ENCODE assay signal across 12 mouse cellular contexts in the genomic region with DNA sequence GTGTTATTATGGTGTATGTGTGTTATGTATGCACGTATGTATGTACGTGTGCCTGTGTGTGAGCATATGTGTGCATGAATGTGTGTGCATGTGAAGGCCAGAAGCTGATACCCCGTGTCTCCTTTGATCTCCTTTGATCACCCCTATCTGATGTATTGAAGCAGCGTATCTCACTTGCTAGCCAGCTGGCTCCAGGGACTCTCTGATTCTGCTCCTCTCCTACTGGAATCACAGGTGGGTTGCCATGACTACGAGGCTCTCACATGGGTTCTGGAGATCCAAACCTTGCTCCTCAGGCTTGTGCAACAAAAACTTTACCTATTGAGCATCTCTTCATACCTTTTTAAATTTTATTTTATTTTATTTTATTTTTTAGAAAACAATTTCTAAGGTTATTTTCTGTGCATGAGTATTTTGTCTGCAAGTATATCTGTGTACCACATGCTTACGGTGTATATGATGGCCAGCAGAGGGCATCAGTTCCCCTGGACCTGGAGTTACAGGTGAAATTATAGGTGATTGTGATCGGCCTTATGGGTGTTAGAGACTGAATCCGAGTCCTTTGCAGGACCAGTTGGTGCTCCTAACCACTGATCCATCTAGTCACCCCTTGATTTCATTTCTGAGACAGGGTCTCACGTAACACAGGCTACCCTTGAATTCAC. TPM values are rescaled to one million over a fixed set of nuclear protein-coding genes. Genes with fewer than 3 reads are reported as not detected.
DNase-seq lines count a peak whose midpoint lies in the region; ATAC-seq and TF ChIP-seq lines count a peak whose summit lies in the region.
"Had no signal": no experiment of that assay in that cellular context is flagged by ENCODE, and none has a peak within 500 bp of the region (broad histone marks: within the 10 kb centered on the region; RNA-seq: fewer than 3 reads in every experiment).

No protein-coding gene starts in this region.

- 87% methylated on average over 9 of the region's 9 CpGs for WGBS in kidney, postnatal 0 days
- WGBS in midbrain, embryonic 15.5 days = 80% methylated on average over 9 of the region's 9 CpGs
- 84% methylated on average over 9 of the region's 9 CpGs for WGBS in midbrain, embryonic 10.5 days

- no peak for DNase-seq in gastrocnemius, adult 2 months
- no peak for DNase-seq in gastrocnemius, postnatal 25 days
- no peak for DNase-seq in kidney, postnatal 0 days (ENCODE audit: low spot score)
- DNase-seq in kidney, adult 11 months = no peak
- no peak for DNase-seq in midbrain, embryonic 10.5 days (ENCODE audit: low spot score)
- DNase-seq in kidney, postnatal 14 days = peak; percentile 23
- DNase-seq in frontal cortex, postnatal 25 days (ENCODE audit: low spot score in 2 of 2) = no peak
- DNase-seq: adrenal gland, adult 2 months; liver, embryonic 13.5 days had no signal

- no peaks in the 10 kb centered on the region for H3K9me3 ChIP-seq in kidney, postnatal 0 days (replicated peaks; ENCODE audit: low read length)
- H3K9me3 ChIP-seq in midbrain, embryonic 15.5 days = no peaks in the 10 kb centered on the region
- H3K9me3 ChIP-seq in midbrain, embryonic 10.5 days (replicated peaks) = no peaks in the 10 kb centered on the region
- H3K9me3 ChIP-seq: liver, embryonic 13.5 days had no signal

- no peak overlapping the region for H3K4me2 ChIP-seq in kidney, postnatal 0 days (ENCODE audit: low read length)
- H3K4me2 ChIP-seq in midbrain, embryonic 15.5 days = no peak overlapping the region
- H3K4me2 ChIP-seq: liver, embryonic 13.5 days had no signal

- no peaks in the 10 kb centered on the region for H3K36me3 ChIP-seq in kidney, postnatal 0 days (ENCODE audit: insufficient read depth, low read length)
- no peaks in the 10 kb centered on the region for H3K36me3 ChIP-seq in midbrain, embryonic 15.5 days (replicated peaks)
- H3K36me3 ChIP-seq in midbrain, embryonic 10.5 days = no peaks in the 10 kb centered on the region
- H3K36me3 ChIP-seq: liver, embryonic 13.5 days had no signal

- no peak for ATAC-seq in kidney, postnatal 0 days (replicated peaks; ENCODE audit: low FRiP score, low read depth)
- ATAC-seq in midbrain, embryonic 15.5 days (replicated peaks) = peak; percentile 48; the same call in 1 of the 2 replicates

- no peak overlapping the region for H3K4me3 ChIP-seq in gastrocnemius, adult 2 months
- H3K4me3 ChIP-seq in kidney, postnatal 0 days (replicated peaks; ENCODE audit: low read depth, low read length) = no peak overlapping the region
- no peak overlapping the region for H3K4me3 ChIP-seq in midbrain, embryonic 15.5 days
- no peak overlapping the region for H3K4me3 ChIP-seq in midbrain, embryonic 10.5 days
- H3K4me3 ChIP-seq: liver, embryonic 13.5 days had no signal

- TF ChIP-seq CTCF in gastrocnemius, adult 2 months (IDR thresholded peaks at IDR 0.05) = peak; percentile 26; the same call in 1 of the 2 replicates
- TF ChIP-seq CTCF in kidney, postnatal 0 days (IDR thresholded peaks at IDR 0.05; ENCODE audit: low read depth) = peak; percentile 59

- no peaks in the 10 kb centered on the region for H3K27me3 ChIP-seq in kidney, postnatal 0 days (ENCODE audit: insufficient read depth, low read length)
- no peaks in the 10 kb centered on the region for H3K27me3 ChIP-seq in midbrain, embryonic 15.5 days (replicated peaks)
- H3K27me3 ChIP-seq in midbrain, embryonic 10.5 days (ENCODE audit: low read depth, poor library complexity, severe bottlenecking) = no peaks in the 10 kb centered on the region
- H3K27me3 ChIP-seq: liver, embryonic 13.5 days had no signal

- no peak overlapping the region for H3K9ac ChIP-seq in kidney, postnatal 0 days (ENCODE audit: low read depth, low read length)
- no peak overlapping the region for H3K9ac ChIP-seq in midbrain, embryonic 15.5 days
- H3K9ac ChIP-seq: liver, embryonic 13.5 days had no signal

- no peaks in the 10 kb centered on the region for H3K4me1 ChIP-seq in kidney, postnatal 0 days (replicated peaks; ENCODE audit: insufficient read depth, low read length)
- H3K4me1 ChIP-seq in midbrain, embryonic 15.5 days = peaks cover 16% of the 10 kb centered on the region
- H3K4me1 ChIP-seq in midbrain, embryonic 10.5 days = peaks cover 16% of the 10 kb centered on the region
- H3K4me1 ChIP-seq: liver, embryonic 13.5 days had no signal

- intact Hi-C loops in gastrocnemius, adult 2 months (cut with DNase I) = no loop called here

- no peak overlapping the region for H3K27ac ChIP-seq in gastrocnemius, adult 2 months
- H3K27ac ChIP-seq in kidney, postnatal 0 days = no peak overlapping the region
- H3K27ac ChIP-seq in midbrain, embryonic 15.5 days = 0 out of 2 replicates have a peak overlapping the region, but pooled peaks have one; percentile 45
- no peak overlapping the region for H3K27ac ChIP-seq in midbrain, embryonic 10.5 days (replicated peaks)
- H3K27ac ChIP-seq: liver, embryonic 13.5 days had no signal

RNA-seq across cellular contexts. Expression of a gene that starts 10.9 kb away (rescaled TPM):
- total RNA-seq in gastrocnemius, adult 2 months (2021) = under 1 TPM; 0.41 to 0.50 TPM
- total RNA-seq in gastrocnemius, postnatal 25 days (2021) = under 1 TPM; 0.59 to 0.69 TPM
- polyA plus RNA-seq in kidney, postnatal 0 days (2015; fragmentation: Nextera tagmentation; extraction: Ambion mirVana) = 8.6 and 9.0 TPM in 2 replicates
- polyA plus RNA-seq in midbrain, embryonic 15.5 days (2015; fragmentation: Nextera tagmentation; extraction: Ambion mirVana) = 5.9 and 6.8 TPM in 2 replicates
- 0.15 and 0.21 TPM in 2 replicates for polyA plus RNA-seq in midbrain, embryonic 10.5 days (2016; fragmentation: Nextera tagmentation; extraction: Ambion mirVana)
- total RNA-seq: megakaryocyte, adult 5-6 weeks had no signal
- polyA plus RNA-seq: C2C12; liver, embryonic 13.5 days had no signal
